Mouse (Mus musculus) E14TG2a.4 (cell line): ENCODE results near the gene Socs7.

Experiments
- CTCF ChIP-seq: conservative IDR thresholded peaks from 2 replicates; pipeline ENCODE4 v1.5.1; 2014; ENCODE audit warnings: low read length
- NANOG ChIP-seq: IDR thresholded peaks from 2 replicates; pipeline ENCODE4 v1.6.1; 2014; ENCODE audit warnings: borderline replicate concordance, low read length, mixed read lengths
- POU5F1 ChIP-seq: IDR thresholded peaks from 2 replicates; pipeline ENCODE4 v1.6.1; 2014; ENCODE audit warnings: low read length, borderline replicate concordance

DNA sequence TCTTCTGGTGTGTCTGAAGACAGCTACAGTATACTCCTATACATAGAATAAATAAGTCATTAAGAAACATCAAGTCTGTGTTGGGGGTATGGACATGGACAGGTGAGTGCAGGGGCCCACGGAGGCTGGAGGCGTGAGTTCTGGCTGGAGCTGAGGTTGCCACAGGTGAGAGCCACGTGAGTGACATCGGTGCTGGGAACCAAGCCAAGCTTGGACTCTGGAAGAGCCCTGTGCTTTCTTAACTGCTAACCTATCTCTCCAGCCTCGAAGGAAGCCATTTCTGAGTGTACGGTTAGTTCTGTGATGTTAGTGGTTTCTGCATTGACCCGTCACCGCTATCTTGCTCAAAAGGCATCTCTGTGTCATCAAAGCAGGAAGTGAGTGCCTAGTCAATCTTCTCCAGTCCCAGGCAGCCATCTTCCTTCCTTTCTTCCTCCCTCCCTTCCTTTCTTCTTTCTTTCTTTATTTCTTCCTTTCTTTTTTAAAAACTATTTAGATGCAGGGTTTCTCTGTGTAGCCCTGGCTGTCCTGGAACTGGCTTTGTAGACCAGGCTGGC lies 70.7 kb downstream of the Socs7 start:
- no peak for TF ChIP-seq CTCF
- no peak for TF ChIP-seq NANOG
- TF ChIP-seq POU5F1, result no peak
